Mouse (Mus musculus) urinary bladder, adult 2 months (tissue): ENCODE data around the gene Efl1. TPM values are rescaled to one million over a fixed set of nuclear protein-coding genes. Genes with fewer than 3 reads are reported as not detected.
"Not testable (repeated sequence)": the region's sequence is repeated elsewhere in the genome, so short reads cannot be mapped to it uniquely, and the experiment has no call there.

Experiments used
- DNase-seq: peaks from one replicate; pipeline ENCODE4 v3.0.0; 2022; ENCODE audit warnings: low spot score
- polyA plus RNA-seq: library from polyadenylated mRNA; depleted of rRNA; stranded (reverse); fragments of >200 nt; gene quantifications from 2 replicates; pipeline ENCODE4 v1.2.3, GENCODE M21; 2012

Efl1 gene
- polyA plus RNA-seq, 1 experiment: 7.5 TPM

GRCm38 (mm10) chr7:82758521-82758920 is 110.1 kb downstream of the Efl1 start:
- DNase-seq: no peak

DNA sequence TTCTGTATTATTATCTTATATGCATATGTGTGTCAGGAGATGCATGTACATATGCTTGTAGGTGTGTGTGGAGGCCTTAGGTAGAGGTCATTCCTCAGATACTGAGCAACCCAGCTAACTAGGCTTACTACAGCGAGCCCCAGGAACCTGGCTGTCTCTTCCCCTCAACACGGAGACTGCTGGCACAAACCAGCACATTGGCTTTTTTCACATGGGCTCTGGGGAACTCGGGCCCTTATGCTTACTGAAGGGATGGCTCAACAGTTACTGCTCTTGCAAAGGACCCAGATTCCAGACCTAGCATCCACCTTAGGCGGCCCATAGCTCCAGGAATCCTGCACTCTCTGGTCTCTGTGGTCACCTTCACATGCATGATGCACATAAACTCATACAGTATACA is 110.7 kb downstream of the Efl1 start:
- no peak for DNase-seq

- DNase-seq: no peak
These were observed 116.5 kb downstream of the Efl1 start for GRCm38 (mm10) chr7:82764951-82765350.

- no peak for DNase-seq
These were observed 118.2 kb downstream of the Efl1 start for GRCm38 (mm10) chr7:82766623-82767022.

DNA sequence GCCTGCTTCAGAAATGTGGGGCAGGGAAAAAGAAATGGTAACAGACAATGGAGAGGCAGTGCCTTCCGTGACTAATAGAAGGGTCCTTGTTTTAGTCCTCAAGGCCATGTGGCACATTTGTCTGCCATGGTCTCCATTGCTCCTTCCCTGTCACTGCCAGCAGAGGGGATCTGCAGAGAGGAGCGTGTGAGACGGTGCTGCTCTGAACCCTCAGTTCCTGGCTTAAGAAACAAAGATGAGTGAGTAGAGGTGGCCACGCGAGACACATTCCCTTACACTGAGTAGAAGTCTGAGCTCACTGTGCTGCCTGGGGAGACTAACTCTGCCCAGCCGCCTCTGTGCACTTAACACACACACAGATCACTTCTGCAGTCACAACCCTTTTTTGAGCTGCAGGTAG is 121.8 kb downstream of the Efl1 start:
- no peak for DNase-seq

GRCm38 (mm10) chr7:82770957-82771660 is 122.7 kb downstream of the Efl1 start:
- not testable (repeated sequence) for DNase-seq

DNA sequence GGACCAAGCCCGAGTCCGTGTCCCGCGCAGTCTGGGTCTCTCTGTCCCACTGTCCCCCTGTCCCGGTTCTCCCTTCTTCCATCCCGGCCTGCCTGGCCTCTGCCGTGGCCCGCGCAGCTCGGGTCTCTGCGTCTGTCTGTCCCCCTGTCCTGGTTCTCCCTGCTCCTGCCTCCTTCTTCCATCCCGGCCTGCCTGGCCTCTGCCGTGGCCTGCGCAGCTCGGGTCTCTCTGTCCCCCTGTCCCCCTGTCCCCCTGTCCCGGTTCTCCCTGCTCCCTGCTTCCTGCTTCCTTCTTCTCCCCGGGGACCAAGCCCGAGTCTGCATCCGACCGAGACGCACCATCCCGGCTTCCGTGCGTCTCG is 123.2 kb downstream of the Efl1 start:
- not testable (repeated sequence) for DNase-seq

GRCm38 (mm10) chr7:82772481-82772880 is 124.1 kb downstream of the Efl1 start:
- DNase-seq: no peak

GRCm38 (mm10) chr7:82773150-82773549 is 124.7 kb downstream of the Efl1 start:
- no peak for DNase-seq

DNA sequence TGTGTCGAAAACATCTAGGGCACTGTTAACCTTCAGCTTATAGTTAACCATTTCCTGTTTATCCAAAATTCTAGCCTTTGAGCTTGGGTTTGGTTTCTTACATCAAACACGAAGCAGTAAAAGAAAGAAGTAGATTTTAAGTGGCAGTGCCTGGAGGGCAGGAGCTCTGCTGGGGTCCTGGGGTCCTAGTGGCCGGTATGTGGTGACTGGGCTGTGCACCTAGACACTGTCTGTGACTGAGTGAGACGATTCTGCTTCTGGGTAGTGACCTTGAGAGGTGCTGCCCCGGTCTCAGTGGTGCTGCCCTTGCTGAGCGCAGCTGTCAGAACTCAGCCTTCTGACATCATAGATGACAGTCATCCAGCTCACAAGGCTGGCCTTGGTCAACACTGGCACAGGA is 125.5 kb downstream of the Efl1 start:
- no peak for DNase-seq

DNA sequence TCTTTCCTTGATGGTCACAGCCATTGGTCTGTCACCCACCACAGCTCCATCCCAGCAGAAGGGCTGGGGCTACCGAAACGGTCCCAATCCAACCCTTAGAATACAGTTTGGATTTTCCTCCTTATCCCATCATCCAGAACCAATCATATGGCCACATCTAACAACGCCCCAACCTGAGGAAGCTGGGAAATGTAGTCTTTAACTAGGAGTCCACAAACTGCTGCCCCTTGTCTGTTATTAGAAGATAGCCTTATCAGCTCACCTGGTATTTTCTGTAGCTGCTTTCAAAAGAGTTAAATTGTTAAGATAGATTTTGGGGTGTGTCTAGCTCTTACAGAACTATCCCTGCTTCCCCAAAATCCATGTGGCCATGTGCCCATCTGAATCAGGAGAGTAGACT is 126.7 kb downstream of the Efl1 start:
- DNase-seq: no peak

DNA sequence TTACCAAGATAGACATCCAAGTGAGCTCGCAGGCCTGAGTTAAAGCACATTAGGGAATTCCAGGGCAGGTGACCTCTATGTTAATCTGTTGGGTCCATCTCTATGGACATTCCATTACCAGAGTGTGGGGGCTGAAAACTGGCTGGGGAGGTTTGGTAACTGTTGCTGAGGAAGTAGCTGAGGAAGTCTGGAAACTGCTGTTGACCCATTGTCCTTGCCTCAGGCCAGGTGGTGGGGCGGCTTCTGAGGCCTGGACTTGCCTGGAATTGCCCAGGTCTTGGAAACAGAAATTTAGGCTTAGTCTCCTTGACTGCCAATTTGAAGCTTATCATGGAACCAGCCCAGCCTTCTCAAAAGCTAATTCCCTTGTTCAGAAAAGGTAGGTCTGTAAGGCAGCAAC is 134.7 kb downstream of the Efl1 start:
- DNase-seq: no peak

DNA sequence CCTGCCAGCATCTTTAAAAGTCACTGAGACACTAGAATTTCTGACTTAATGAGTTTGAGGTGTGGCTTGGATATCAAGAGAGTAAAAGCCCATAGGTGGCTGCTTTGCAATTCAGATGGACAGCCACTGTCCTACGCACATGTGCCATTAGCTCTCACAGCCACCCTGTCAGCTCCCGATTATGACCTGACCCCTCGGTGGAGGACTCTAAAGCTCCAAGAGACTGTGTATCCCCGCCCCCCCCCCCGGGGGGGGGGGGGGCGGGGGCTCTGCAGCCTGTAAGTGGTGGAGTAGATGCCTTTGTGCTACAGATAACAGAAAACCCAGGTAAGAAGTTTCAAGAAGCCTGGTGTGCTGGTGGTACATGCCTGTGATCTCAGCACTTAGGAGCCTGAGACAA is 135.3 kb downstream of the Efl1 start:
- no peak for DNase-seq

- DNase-seq: no peak
These were observed 137.0 kb downstream of the Efl1 start for GRCm38 (mm10) chr7:82785335-82785934.

DNA sequence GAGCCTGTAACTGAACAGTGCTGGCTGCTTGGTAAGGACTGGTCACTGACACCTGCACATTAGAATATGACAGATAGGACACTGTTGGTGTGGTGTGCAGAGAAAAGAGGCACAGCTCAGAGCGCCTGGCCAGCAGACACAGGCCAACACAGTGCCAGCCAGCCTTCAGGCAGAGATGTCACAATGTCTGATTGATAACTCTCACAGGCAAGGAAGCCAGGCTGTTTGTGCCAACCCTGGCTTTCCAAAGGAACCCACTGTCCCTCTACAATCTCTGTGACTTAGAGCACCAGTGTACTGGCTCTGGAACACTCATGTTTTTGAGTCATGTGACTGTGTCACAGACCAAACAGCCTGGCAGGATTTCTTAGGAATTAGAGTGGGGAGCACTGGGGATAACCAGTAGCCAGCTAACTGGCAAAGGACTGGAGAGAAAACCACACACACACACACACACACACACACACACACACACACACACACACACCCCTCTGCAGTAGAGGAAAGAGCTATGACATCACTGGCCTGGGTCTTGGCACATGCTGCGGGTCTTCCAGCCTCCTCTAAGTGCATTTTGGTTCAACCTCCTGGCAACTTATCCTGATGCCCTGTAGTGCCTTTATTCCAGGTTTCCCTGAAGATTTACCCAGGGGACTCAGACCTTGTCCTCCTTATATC is 137.7 kb downstream of the Efl1 start:
- DNase-seq: no peak

GRCm38 (mm10) chr7:82792644-82793043 is 144.2 kb downstream of the Efl1 start:
- DNase-seq: no peak

- DNase-seq: no peak
These were observed 144.7 kb downstream of the Efl1 start for GRCm38 (mm10) chr7:82793111-82793510.

DNA sequence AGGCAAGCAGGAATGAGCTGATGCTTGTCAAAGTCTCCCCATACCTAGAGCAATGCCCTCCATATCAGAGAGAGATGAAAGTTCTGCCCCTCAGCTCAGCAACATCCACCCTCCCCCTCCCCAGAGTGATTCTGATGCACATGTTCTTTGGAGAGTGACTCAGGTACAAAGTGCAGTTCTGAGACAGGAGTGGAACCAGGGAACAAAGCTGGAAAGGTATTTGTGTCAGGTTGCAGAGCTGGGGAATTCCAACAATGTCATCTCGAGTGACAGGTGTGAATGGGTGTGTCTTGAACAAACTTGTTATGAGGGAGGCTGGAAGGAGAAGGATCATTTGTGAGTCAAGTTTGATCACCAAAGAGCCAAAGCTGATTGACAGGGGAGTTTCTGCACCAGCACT is 146.1 kb downstream of the Efl1 start:
- DNase-seq: no peak

GRCm38 (mm10) chr7:82802206-82802605 is 153.8 kb downstream of the Efl1 start:
- DNase-seq: no peak

DNA sequence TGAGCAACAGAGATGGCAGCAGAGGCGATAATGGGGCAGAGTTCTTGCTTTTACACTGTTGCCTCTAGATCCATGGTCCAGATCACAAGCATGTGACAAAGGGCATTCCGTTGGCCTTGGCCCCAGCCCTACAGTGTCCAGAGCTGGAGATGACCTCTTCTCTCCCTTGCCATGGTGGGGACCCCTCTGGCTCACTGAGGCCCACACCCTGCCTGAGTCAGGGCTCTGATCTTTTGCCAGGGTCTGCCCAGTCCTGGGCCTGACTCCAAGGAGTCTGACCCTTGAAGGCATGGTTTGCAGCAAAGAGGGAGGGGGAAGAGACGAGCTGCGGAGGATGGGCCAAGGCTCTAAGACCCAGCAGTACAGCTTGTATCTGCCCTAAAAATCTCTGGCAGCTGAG is 159.8 kb downstream of the Efl1 start:
- DNase-seq: no peak

GRCm38 (mm10) chr7:82809126-82809525 is 160.7 kb downstream of the Efl1 start:
- DNase-seq: no peak

GRCm38 (mm10) chr7:82810799-82811139 is 162.4 kb downstream of the Efl1 start:
- no peak for DNase-seq

- no peak for DNase-seq
These were observed 162.9 kb downstream of the Efl1 start for GRCm38 (mm10) chr7:82811140-82811851.
